Mouse (Mus musculus) stomach, postnatal 0 days (tissue): ENCODE measurements around the gene Nmt1. TPM values are rescaled to one million over a fixed set of nuclear protein-coding genes. Genes with fewer than 3 reads are reported as not detected.

Source experiments
- ATAC-seq: fragments of 200-750 bp; cut with Nextera tagmentation; 2 replicates; pipeline ENCODE4 v1.8.0; 2017; ENCODE audit not compliant: low FRiP score, low TSS enrichment
- DNase-seq: peaks from one replicate; pipeline ENCODE4 v3.0.0-alpha.2; 2016; ENCODE audit warnings: low spot score
- H3K27ac ChIP-seq: fragments of 300-500 bp; sonication (generic); replicated peaks from 2 replicates; pipeline ENCODE4 v1.5.1; 2014; ENCODE audit warnings: mild to moderate bottlenecking, control low read depth
- H3K27me3 ChIP-seq: fragments of 300-500 bp; sonication (generic); 2 replicates; pipeline ENCODE4 v1.6.1; 2014; ENCODE audit warnings: low read length; ENCODE audit not compliant: control insufficient read depth, insufficient read depth
- H3K36me3 ChIP-seq: fragments of 300-500 bp; sonication (generic); 2 replicates; pipeline ENCODE4 v1.6.1; 2014; ENCODE audit warnings: low read length, mixed read lengths; ENCODE audit not compliant: control insufficient read depth, insufficient read depth
- H3K4me1 ChIP-seq: fragments of 300-500 bp; sonication (generic); replicated peaks from 2 replicates; pipeline ENCODE4 v1.6.1; 2014; ENCODE audit warnings: antibody characterized with exemption; ENCODE audit not compliant: control insufficient read depth, insufficient read depth
- H3K4me2 ChIP-seq: fragments of 300-500 bp; sonication (generic); replicated peaks from 2 replicates; pipeline ENCODE4 v1.6.1; 2014; ENCODE audit warnings: low read depth, mild to moderate bottlenecking, control low read depth, moderate library complexity
- H3K4me3 ChIP-seq: fragments of 300-500 bp; sonication (generic); 2 replicates; pipeline ENCODE4 v1.5.1; 2014; ENCODE audit warnings: low read depth, low read length, control low read depth
- H3K9ac ChIP-seq: fragments of 300-500 bp; sonication (generic); 2 replicates; pipeline ENCODE4 v1.6.1; 2014; ENCODE audit warnings: mild to moderate bottlenecking, low read length, control low read depth, mixed read lengths
- H3K9me3 ChIP-seq: fragments of 300-500 bp; sonication (generic); 2 replicates; pipeline ENCODE4 v1.6.1; 2016; ENCODE audit warnings: low read length; ENCODE audit not compliant: control insufficient read depth
- CTCF ChIP-seq: IDR thresholded peaks from 2 replicates; pipeline ENCODE4 v1.5.1; 2016; ENCODE audit warnings: antibody characterized with exemption, low read depth, mild to moderate bottlenecking, moderate library complexity
- EP300 ChIP-seq: optimal IDR thresholded peaks from 2 replicates; pipeline ENCODE3; 2016; ENCODE audit warnings: antibody characterized with exemption
- WGBS: fragments of 180-500 bp; shearing (Covaris S2); extraction: QIAGEN DNeasy Blood & Tissue Kit; methylation state at CpG from one replicate; pipeline ENCODE4 v1.1.7; 2014; 5-methylcytosine and 5-hydroxymethylcytosine counted together
- polyA plus RNA-seq: library from polyadenylated mRNA; unstranded; fragments of >200 nt; fragmentation: Nextera tagmentation; extraction: Ambion mirVana; gene quantifications from 2 replicates; pipeline ENCODE4 v1.2.1, GENCODE M21; 2015

Nmt1 gene
- polyA plus RNA-seq, 1 experiment from 2014 or later: 52.3 TPM

DNA sequence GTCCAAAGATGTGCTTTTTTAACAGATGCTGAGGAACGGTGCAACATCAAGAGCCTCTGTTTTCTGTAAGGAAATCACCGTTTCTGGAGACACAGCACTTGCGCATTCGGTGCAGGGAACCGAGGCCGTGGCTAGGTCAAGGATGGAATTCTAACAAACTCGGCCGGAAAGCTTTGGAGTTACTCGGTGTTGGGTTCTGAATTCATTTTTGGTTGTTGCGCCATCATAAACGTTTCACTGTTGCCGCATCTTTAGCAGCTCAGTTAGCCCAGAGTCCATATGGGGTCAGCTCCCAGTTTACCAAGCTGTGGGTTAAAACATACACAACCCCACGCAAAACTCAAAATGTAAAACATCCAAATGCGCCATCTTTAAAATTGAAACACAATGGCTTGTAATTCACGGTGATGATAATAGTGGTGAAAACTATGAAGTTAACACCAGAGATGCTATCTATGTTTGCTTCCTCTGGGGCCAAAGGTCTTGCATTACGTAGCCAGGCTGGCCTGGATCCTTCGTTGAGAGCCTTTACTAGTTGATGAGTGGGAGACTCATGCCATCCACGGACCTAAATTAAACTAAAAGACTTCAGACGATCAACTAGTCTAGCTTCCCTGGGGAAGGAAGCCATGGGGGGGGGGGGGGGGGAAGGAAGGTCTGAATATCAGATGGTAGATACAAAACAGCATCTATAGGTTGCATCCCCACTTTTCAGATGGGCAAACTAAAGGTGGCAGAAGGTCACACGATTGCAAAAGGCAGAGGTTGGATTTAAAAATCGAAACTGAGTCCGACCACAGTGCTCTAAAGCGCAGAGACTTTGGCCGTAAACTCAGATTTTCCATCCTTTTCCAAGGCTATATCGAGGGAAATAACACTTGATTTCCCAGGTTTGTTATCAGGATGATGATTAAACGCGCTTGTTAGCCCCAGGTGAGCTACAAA, 11.8 kb upstream of the Nmt1 start:
- no peak for DNase-seq
- Histone ChIP-seq H3K9me3 (no peaks in the 10 kb centered on the region), H3K27me3 (no peaks in the 10 kb centered on the region), H3K4me3 (peak overlapping the region; percentile 73), H3K27ac (peak overlapping the region; percentile 81), H3K4me1 (no peaks in the 10 kb centered on the region), H3K36me3 (no peaks in the 10 kb centered on the region), H3K9ac (peak overlapping the region; percentile 76), H3K4me2 (peak overlapping the region; percentile 59)
- ATAC-seq: no peak
- WGBS: 35% methylated on average over 27 of the region's 27 CpGs
- TF ChIP-seq EP300 (no peak), CTCF (no peak)

DNA sequence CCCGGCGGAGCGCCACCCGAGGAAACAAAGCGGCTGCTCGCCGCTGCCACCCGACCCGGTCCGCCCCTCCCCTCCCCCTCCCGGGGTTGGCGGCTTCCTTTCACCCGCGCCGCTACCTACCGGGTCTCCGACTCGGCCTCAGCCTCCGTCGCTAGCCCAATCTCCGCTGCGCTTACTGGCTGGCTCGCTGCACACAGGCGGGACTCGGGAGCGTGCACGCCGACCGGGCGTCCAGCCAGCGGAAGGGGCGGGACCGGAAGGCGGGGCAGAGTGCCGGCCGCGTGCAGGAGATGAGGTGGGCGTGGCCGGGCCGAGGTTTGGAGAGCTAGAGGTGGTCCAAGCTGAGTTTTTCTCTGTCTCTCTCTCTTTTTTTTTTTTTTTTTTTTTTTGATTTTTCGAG, 11.1 kb upstream of the Nmt1 start:
- Histone ChIP-seq H3K27ac (peak overlapping the region; percentile 81), H3K27me3 (no peaks in the 10 kb centered on the region), H3K4me2 (peak overlapping the region; percentile 59), H3K4me1 (no peaks in the 10 kb centered on the region), H3K4me3 (peak overlapping the region; percentile 73), H3K9me3 (no peaks in the 10 kb centered on the region), H3K9ac (peak overlapping the region; percentile 76), H3K36me3 (no peaks in the 10 kb centered on the region)
- peak; percentile 98 for ATAC-seq
- DNase-seq: peak; percentile 98
- no peak for TF ChIP-seq CTCF
- no peak for TF ChIP-seq EP300
- under 1% methylated on average over 39 of the region's 41 CpGs for WGBS

DNA sequence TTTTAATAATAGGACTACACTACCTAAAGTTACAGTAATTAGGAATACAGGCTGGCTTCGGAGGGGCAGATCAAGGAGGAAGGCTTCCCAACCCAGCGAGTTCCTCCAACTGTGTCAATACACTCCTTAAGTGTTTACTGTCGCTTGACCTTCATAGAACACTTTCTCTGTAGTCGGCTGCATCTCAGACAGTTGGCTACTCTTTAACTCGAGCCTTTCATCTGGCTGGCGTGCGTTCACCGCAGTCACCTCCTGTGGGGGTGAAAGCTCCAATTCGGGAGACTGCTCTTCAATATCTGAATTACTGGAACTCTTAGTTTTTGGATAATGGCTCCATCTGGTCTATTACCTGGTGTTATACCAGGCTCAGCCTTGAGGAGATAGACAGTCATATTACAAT, 10.3 kb upstream of the Nmt1 start:
- DNase-seq (no peak), ATAC-seq (no peak)
- WGBS: 56% methylated on average over 9 of the region's 9 CpGs
- Histone ChIP-seq H3K4me3 (no peak overlapping the region), H3K27me3 (no peaks in the 10 kb centered on the region), H3K36me3 (no peaks in the 10 kb centered on the region), H3K9me3 (no peaks in the 10 kb centered on the region), H3K4me1 (no peaks in the 10 kb centered on the region), H3K27ac (no peak overlapping the region), H3K4me2 (no peak overlapping the region), H3K9ac (no peak overlapping the region)
- no peak for TF ChIP-seq EP300
- TF ChIP-seq CTCF: no peak

DNA sequence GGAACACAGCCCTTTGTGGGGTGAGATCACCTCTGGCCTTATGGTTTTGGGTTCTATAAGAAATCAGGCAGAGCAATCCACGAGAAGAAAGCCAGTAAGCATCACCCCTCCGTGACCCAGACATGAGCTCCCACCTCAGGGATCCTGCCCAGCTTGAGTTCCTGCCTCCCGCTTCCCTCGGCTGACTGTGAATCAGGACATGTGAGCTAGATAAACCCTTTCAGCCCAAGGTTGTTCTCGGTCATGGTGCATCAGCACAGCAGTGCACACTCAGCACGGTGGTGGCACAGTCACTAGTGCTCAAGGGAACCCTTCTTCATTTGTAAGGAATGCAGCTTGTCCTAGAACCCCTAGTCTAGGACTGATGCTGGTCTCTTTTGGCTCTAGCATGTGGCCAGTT, 9.1 kb upstream of the Nmt1 start:
- no peak overlapping the region for H3K9ac ChIP-seq
- no peak for TF ChIP-seq EP300
- no peak for TF ChIP-seq CTCF
- H3K4me1 ChIP-seq: no peaks in the 10 kb centered on the region
- no peak overlapping the region for H3K27ac ChIP-seq
- no peak overlapping the region for H3K4me2 ChIP-seq
- DNase-seq (no peak), ATAC-seq (no peak)
- WGBS: 72% methylated on average over 6 of the region's 6 CpGs
- H3K4me3 ChIP-seq: no peak overlapping the region
- no peaks in the 10 kb centered on the region for H3K9me3 ChIP-seq
- no peaks in the 10 kb centered on the region for H3K36me3 ChIP-seq
- no peaks in the 10 kb centered on the region for H3K27me3 ChIP-seq

DNA sequence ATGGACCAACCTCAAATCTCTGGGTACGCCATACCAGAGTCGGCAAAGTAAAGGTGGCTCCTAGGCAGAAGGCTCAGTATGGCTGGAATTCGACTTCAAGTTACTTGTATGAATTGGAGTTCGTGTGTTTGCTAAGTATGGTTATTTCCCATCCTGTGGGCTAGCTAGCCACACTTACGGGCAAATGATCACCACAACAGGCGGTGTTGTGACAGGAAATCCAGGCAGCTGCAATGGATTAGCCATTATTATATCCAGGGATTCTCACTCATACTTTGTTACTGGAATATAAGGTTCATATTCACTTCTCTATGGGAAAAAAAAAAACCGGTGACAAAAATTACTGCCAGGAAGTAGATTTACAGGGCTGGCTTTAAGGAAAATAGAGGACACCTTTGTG, 8.7 kb upstream of the Nmt1 start:
- no peak for ATAC-seq
- no peak overlapping the region for H3K27ac ChIP-seq

DNA sequence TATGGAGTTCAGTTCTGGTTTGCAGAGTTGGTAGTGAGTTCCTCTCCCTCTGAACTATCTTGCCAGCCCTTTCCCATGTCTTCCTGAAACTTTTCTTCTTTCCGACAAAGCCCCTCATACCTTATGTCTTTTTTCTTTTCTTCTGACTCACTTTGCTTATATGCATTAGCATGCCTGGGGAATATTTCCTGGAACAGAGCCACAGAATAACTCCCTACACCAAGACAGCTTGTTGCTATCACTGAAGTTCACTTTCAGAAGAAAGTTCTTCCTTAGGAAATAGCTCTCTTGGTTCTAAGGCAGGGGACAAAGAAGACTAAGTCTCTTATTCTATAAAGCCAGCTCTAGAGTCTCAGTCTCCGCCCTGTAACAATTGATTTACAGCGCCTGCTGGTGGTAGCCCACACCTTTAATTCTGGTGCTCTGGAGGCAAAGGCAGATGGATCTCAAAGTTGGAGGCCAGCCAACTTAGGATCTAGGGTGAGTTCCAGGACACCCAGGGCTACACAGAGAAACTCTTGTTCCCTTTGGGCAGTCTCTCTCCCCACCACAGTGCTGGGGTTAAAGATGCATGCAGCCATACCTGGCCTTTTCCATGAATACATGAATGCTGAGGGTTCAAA, 7.2 kb upstream of the Nmt1 start:
- Histone ChIP-seq H3K9ac (no peak overlapping the region), H3K9me3 (no peaks in the 10 kb centered on the region), H3K27ac (no peak overlapping the region; the same call in 1 of the 2 replicates), H3K4me2 (no peak overlapping the region), H3K27me3 (no peaks in the 10 kb centered on the region), H3K4me1 (no peaks in the 10 kb centered on the region), H3K4me3 (no peak overlapping the region), H3K36me3 (no peaks in the 10 kb centered on the region)
- DNase-seq: no peak
- 33% methylated on average over 3 of the region's 3 CpGs for WGBS
- no peak for ATAC-seq
- TF ChIP-seq CTCF: peak; percentile 51
- no peak for TF ChIP-seq EP300

More for the DNA sequence above, 8.7 kb upstream of the Nmt1 start:
- TF ChIP-seq CTCF: no peak
- TF ChIP-seq EP300: no peak
- Histone ChIP-seq H3K27me3 (no peaks in the 10 kb centered on the region), H3K9ac (no peak overlapping the region), H3K4me2 (no peak overlapping the region), H3K4me1 (no peaks in the 10 kb centered on the region), H3K9me3 (no peaks in the 10 kb centered on the region), H3K36me3 (no peaks in the 10 kb centered on the region), H3K4me3 (no peak overlapping the region)
- 87% methylated on average over 7 of the region's 7 CpGs for WGBS
- DNase-seq: no peak
